Mouse (Mus musculus): ENCODE results near the gene Gas2l2.

DNA sequence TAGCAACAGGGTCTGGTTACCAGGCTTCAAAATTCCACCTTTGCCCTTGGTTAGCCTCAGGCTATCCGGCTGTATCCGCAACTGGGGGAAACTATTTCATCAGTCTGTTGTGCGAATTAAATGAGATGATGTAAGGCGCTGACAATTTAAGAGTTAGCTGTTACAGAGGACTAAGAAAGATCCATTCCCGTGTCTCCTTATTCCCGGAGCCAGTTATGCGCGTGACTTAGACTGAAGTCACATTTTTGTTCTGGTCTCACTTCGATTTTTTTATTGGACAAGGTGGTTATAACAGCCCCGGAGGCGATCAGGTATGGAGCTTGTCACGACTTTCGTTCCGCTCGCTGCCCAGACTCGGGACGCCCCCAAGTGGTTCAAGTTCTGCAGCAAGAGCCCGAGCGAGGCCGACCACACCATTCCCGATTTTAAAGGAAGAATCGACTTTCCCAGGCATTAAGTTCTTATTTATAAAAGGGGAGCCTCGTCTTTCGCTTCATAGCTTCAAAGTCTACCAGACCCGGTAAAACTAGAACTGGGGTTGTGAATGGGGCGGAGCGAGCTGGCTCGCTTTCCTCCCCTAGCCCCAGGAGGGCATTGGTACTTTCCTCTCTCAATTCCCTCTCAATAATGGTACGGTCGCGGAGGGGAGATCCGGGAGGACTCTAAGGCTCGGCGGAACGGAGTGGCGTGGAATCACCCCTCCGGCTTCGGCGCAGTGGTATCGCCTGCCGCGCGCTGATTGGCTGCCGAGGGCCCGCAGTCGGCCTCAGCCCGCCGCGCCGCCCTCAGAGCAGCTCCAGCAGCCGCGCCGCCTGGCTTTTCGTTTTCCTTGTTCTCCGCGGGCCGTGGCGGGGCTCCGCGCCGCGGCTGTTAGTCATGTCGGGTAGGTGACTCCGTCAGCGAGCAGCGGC lies 43.3 kb upstream of the Gas2l2 start, which contains the start of gene Taf15:
- TF ChIP-seq CTCF (IDR thresholded peaks at IDR 0.05; ENCODE audit: low read depth, low read length) (peak; percentile 72), POLR2A (IDR thresholded peaks at IDR 0.05; ENCODE audit: extremely low read depth, insufficient read depth, low read length) (peak; percentile 90)

Measured in liver, adult 2 months (tissue).